Mouse (Mus musculus): ENCODE measurements at regions not wholly inside any gene's neighbourhood (a gene's known extent, or its start where the extent isn't known, plus 50 kb on each side); places are given as distances from the start of the nearest gene placed in this dataset.

- 92% methylated on average over 4 of the region's 4 CpGs for WGBS
- ATAC-seq, result no peak
- Histone ChIP-seq H3K9me3 (ENCODE audit: control insufficient read depth, low read length) (no peaks in the 10 kb centered on the region), H3K27ac (ENCODE audit: low read length) (no peak overlapping the region), H3K4me3 (ENCODE audit: low read length) (no peak overlapping the region), H3K4me2 (ENCODE audit: low read depth, low read length) (no peak overlapping the region), H3K9ac (ENCODE audit: low read depth, low read length) (no peak overlapping the region), H3K36me3 (ENCODE audit: control insufficient read depth, insufficient read depth, low read length) (no peaks in the 10 kb centered on the region), H3K27me3 (replicated peaks; ENCODE audit: control insufficient read depth, insufficient read depth, low read length) (no peaks in the 10 kb centered on the region), H3K4me1 (ENCODE audit: control insufficient read depth, insufficient read depth, low read length) (no peaks in the 10 kb centered on the region)
These were observed 360.1 kb downstream of the Ptprc start for GRCm38 (mm10) chr1:137815401-137815888.

DNA sequence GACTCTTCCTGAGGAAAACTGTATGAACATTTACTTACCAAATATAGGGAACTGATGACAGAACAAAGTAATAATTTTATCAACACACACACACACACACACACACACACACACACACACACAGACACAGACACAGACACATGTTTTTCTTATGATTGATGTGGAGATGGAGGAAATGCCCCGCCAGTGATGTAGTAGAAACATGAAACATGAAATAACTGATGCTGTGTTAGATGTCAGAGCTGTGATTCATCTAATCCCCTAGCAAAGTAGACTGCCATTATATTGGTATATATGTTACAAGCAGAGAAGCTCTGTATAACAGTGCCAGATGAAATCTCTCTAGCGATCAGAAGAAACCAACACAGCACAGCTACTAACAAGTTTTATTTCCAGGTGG is 361.0 kb downstream of the Ptprc start:
- no peak for ATAC-seq
- no peaks in the 10 kb centered on the region for H3K27me3 ChIP-seq (replicated peaks; ENCODE audit: control insufficient read depth, insufficient read depth, low read length)
- H3K36me3 ChIP-seq (ENCODE audit: control insufficient read depth, insufficient read depth, low read length), result no peaks in the 10 kb centered on the region
- WGBS, result 84% methylated on average over 2 of the region's 2 CpGs
- no peak overlapping the region for H3K27ac ChIP-seq (ENCODE audit: low read length)
- no peak overlapping the region for H3K9ac ChIP-seq (ENCODE audit: low read depth, low read length)
- no peak overlapping the region for H3K4me2 ChIP-seq (ENCODE audit: low read depth, low read length)
- H3K4me3 ChIP-seq (ENCODE audit: low read length), result no peak overlapping the region
- no peaks in the 10 kb centered on the region for H3K9me3 ChIP-seq (ENCODE audit: control insufficient read depth, low read length)
- no peaks in the 10 kb centered on the region for H3K4me1 ChIP-seq (ENCODE audit: control insufficient read depth, insufficient read depth, low read length)

- H3K4me1 ChIP-seq (ENCODE audit: control insufficient read depth, insufficient read depth, low read length), result no peaks in the 10 kb centered on the region
- no peak for ATAC-seq
- no peaks in the 10 kb centered on the region for H3K9me3 ChIP-seq (ENCODE audit: control insufficient read depth, low read length)
- 71% methylated on average over 1 of the region's 1 CpGs for WGBS
- no peak overlapping the region for H3K27ac ChIP-seq (ENCODE audit: low read length)
- H3K4me2 ChIP-seq (ENCODE audit: low read depth, low read length), result no peak overlapping the region
- H3K4me3 ChIP-seq (ENCODE audit: low read length), result no peak overlapping the region
- no peaks in the 10 kb centered on the region for H3K36me3 ChIP-seq (ENCODE audit: control insufficient read depth, insufficient read depth, low read length)
- H3K9ac ChIP-seq (ENCODE audit: low read depth, low read length), result no peak overlapping the region
- no peaks in the 10 kb centered on the region for H3K27me3 ChIP-seq (replicated peaks; ENCODE audit: control insufficient read depth, insufficient read depth, low read length)
These were observed 361.8 kb downstream of the Ptprc start for GRCm38 (mm10) chr1:137813716-137814115.

- no peak for ATAC-seq
- H3K4me3 ChIP-seq (ENCODE audit: low read length), result no peak overlapping the region
- no peaks in the 10 kb centered on the region for H3K27me3 ChIP-seq (replicated peaks; ENCODE audit: control insufficient read depth, insufficient read depth, low read length)
- no peak overlapping the region for H3K9ac ChIP-seq (ENCODE audit: low read depth, low read length)
- H3K4me2 ChIP-seq (ENCODE audit: low read depth, low read length), result no peak overlapping the region
- no peaks in the 10 kb centered on the region for H3K4me1 ChIP-seq (ENCODE audit: control insufficient read depth, insufficient read depth, low read length)
- no peaks in the 10 kb centered on the region for H3K9me3 ChIP-seq (ENCODE audit: control insufficient read depth, low read length)
- H3K27ac ChIP-seq (ENCODE audit: low read length), result no peak overlapping the region
- WGBS, result 64% methylated on average over 4 of the region's 4 CpGs
- no peaks in the 10 kb centered on the region for H3K36me3 ChIP-seq (ENCODE audit: control insufficient read depth, insufficient read depth, low read length)
These were observed 363.5 kb downstream of the Ptprc start for GRCm38 (mm10) chr1:137811981-137812380.

GRCm38 (mm10) chr1:137806742-137807141 is 368.8 kb downstream of the Ptprc start:
- Histone ChIP-seq H3K36me3 (ENCODE audit: control insufficient read depth, insufficient read depth, low read length) (no peaks in the 10 kb centered on the region), H3K9ac (ENCODE audit: low read depth, low read length) (no peak overlapping the region), H3K4me1 (ENCODE audit: control insufficient read depth, insufficient read depth, low read length) (no peaks in the 10 kb centered on the region), H3K27me3 (replicated peaks; ENCODE audit: control insufficient read depth, insufficient read depth, low read length) (no peaks in the 10 kb centered on the region), H3K4me3 (ENCODE audit: low read length) (no peak overlapping the region), H3K9me3 (ENCODE audit: control insufficient read depth, low read length) (no peaks in the 10 kb centered on the region), H3K4me2 (ENCODE audit: low read depth, low read length) (no peak overlapping the region), H3K27ac (ENCODE audit: low read length) (no peak overlapping the region)
- WGBS, result 63% methylated on average over 8 of the region's 8 CpGs
- ATAC-seq, result no peak

- no peaks in the 10 kb centered on the region for H3K36me3 ChIP-seq (ENCODE audit: control insufficient read depth, insufficient read depth, low read length)
- WGBS, result 75% methylated on average over 8 of the region's 8 CpGs
- ATAC-seq, result no peak
- no peaks in the 10 kb centered on the region for H3K4me1 ChIP-seq (ENCODE audit: control insufficient read depth, insufficient read depth, low read length)
- no peak overlapping the region for H3K4me2 ChIP-seq (ENCODE audit: low read depth, low read length)
- H3K27ac ChIP-seq (ENCODE audit: low read length), result no peak overlapping the region
- no peaks in the 10 kb centered on the region for H3K9me3 ChIP-seq (ENCODE audit: control insufficient read depth, low read length)
- no peaks in the 10 kb centered on the region for H3K27me3 ChIP-seq (replicated peaks; ENCODE audit: control insufficient read depth, insufficient read depth, low read length)
- H3K4me3 ChIP-seq (ENCODE audit: low read length), result no peak overlapping the region
- H3K9ac ChIP-seq (ENCODE audit: low read depth, low read length), result no peak overlapping the region
These were observed 369.3 kb downstream of the Ptprc start for GRCm38 (mm10) chr1:137806252-137806651.

DNA sequence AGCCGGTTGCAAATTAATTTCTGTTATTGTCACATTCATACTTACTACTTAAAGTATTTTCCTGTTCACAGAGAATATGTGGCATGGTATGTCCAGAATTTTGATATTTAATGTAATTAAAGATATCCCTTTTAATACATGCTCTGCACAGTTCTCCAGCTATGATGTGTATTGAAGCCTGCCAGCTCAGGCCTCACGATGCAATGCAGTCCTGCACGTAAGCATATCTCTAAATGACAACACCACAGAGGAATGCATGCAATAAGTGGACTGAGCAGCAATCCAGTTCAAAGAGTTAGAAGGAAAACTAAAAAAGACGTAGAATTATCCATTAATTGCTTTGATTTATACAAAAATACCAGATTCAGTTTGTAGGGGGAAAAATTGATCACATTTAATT is 373.4 kb downstream of the Ptprc start:
- no peak overlapping the region for H3K4me2 ChIP-seq (ENCODE audit: low read depth, low read length)
- H3K9me3 ChIP-seq (ENCODE audit: control insufficient read depth, low read length), result no peaks in the 10 kb centered on the region
- no peaks in the 10 kb centered on the region for H3K4me1 ChIP-seq (ENCODE audit: control insufficient read depth, insufficient read depth, low read length)
- 69% methylated on average over 4 of the region's 4 CpGs for WGBS
- H3K27ac ChIP-seq (ENCODE audit: low read length), result no peak overlapping the region
- no peaks in the 10 kb centered on the region for H3K27me3 ChIP-seq (replicated peaks; ENCODE audit: control insufficient read depth, insufficient read depth, low read length)
- H3K36me3 ChIP-seq (ENCODE audit: control insufficient read depth, insufficient read depth, low read length), result no peaks in the 10 kb centered on the region
- no peak for ATAC-seq
- no peak overlapping the region for H3K9ac ChIP-seq (ENCODE audit: low read depth, low read length)
- no peak overlapping the region for H3K4me3 ChIP-seq (ENCODE audit: low read length)

DNA sequence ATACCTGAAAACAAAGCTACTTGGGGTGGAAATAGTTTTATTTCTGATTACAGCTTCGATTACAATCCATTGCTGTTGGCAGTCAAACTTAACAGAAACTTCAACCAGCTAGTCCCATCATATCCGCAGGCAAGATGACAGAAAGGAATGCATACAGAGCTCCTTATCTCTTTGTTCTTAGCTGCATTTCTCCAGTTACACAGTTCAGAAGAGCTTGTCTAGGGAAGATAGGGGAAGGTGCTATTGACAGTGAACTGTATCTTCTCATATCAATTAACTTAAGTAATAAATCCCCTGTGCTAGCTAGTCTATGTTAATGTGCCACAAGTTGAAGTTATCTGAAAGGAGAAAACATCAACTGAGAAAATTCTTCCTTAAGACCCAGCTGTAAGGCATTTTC is 374.8 kb downstream of the Ptprc start:
- Histone ChIP-seq H3K36me3 (ENCODE audit: control insufficient read depth, insufficient read depth, low read length) (no peaks in the 10 kb centered on the region), H3K4me1 (ENCODE audit: control insufficient read depth, insufficient read depth, low read length) (no peaks in the 10 kb centered on the region), H3K27me3 (replicated peaks; ENCODE audit: control insufficient read depth, insufficient read depth, low read length) (no peaks in the 10 kb centered on the region), H3K9ac (ENCODE audit: low read depth, low read length) (no peak overlapping the region), H3K9me3 (ENCODE audit: control insufficient read depth, low read length) (no peaks in the 10 kb centered on the region), H3K27ac (ENCODE audit: low read length) (no peak overlapping the region), H3K4me2 (ENCODE audit: low read depth, low read length) (no peak overlapping the region), H3K4me3 (ENCODE audit: low read length) (no peak overlapping the region)
- no peak for ATAC-seq
- 65% methylated on average over 2 of the region's 2 CpGs for WGBS

DNA sequence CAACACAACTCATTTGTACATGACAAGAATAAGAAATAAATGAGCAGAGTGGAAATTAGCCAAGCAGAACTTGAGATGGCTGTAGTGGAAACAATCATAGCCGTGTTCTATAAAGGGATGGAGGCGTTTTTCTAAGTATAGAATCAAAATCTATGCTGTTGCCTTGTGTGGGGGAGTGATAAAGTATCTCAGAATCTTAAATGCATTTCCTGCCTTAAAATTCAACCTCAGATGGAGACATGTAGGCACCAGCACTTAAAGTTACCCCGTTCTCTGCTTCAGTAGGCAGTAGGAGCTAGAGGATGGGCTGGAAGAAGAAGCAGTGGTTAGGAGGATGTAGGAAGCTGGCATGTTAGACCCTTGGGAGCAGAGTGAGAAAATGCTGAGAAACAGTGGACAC is 386.7 kb downstream of the Ptprc start:
- Histone ChIP-seq H3K9ac (ENCODE audit: low read depth, low read length) (no peak overlapping the region), H3K4me2 (ENCODE audit: low read depth, low read length) (no peak overlapping the region), H3K9me3 (ENCODE audit: control insufficient read depth, low read length) (no peaks in the 10 kb centered on the region), H3K4me3 (ENCODE audit: low read length) (no peak overlapping the region), H3K36me3 (ENCODE audit: control insufficient read depth, insufficient read depth, low read length) (no peaks in the 10 kb centered on the region), H3K4me1 (ENCODE audit: control insufficient read depth, insufficient read depth, low read length) (no peaks in the 10 kb centered on the region), H3K27me3 (replicated peaks; ENCODE audit: control insufficient read depth, insufficient read depth, low read length) (no peaks in the 10 kb centered on the region), H3K27ac (ENCODE audit: low read length) (no peak overlapping the region)
- no peak for ATAC-seq
- WGBS, result 77% methylated on average over 3 of the region's 3 CpGs

GRCm38 (mm10) chr1:137786653-137787052 is 388.9 kb downstream of the Ptprc start:
- Histone ChIP-seq H3K27me3 (replicated peaks; ENCODE audit: control insufficient read depth, insufficient read depth, low read length) (no peaks in the 10 kb centered on the region), H3K36me3 (ENCODE audit: control insufficient read depth, insufficient read depth, low read length) (no peaks in the 10 kb centered on the region), H3K27ac (ENCODE audit: low read length) (no peak overlapping the region), H3K4me1 (ENCODE audit: control insufficient read depth, insufficient read depth, low read length) (no peaks in the 10 kb centered on the region), H3K9ac (ENCODE audit: low read depth, low read length) (no peak overlapping the region), H3K4me2 (ENCODE audit: low read depth, low read length) (no peak overlapping the region), H3K4me3 (ENCODE audit: low read length) (no peak overlapping the region), H3K9me3 (ENCODE audit: control insufficient read depth, low read length) (no peaks in the 10 kb centered on the region)
- no peak for ATAC-seq
